Mouse (Mus musculus): ENCODE results near the gene Elfn1.
"Not testable (repeated sequence)": the region's sequence is repeated elsewhere in the genome, so short reads cannot be mapped to it uniquely, and the experiment has no call there.

Elfn1 gene

DNA sequence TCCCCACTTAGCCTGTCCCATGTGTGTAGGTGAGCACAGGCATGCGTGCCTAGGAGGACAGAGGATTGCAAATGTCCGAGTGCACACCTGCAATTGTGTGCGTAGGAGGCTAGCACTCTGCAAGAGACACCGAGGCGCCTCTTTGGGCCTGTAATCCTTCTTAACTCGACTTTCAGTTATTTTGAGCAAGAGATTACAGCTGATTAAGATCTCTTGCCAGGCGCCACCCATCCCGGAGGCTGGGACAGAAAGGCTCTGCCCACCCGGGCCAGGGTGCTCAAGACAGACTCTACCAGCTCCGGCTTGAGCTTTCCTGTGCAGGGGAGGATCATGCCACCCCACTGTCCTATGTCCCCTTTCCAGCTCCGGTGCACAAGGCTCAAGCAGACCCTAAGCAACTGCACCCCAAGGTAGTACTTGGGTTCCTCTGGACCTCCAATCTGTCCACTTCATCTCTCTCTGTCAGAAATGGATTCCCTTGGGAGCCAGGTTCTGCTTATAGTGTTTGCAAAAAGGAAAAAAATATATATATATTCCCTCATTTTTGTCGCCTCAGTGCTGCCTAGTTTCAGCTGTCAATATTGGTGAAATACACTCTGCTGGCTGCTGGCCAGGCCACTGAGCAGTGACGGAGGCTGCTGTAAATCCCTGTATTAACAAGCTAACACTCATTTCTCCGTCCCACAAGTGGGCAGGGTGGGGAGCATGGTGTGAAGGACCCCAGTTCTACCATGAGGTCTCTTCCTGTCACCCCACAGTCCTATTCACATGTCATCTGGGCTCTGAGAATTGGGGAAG, 61.6 kb downstream of the Elfn1 start:
- no peak for DNase-seq (ENCODE audit: extremely low read depth, low read depth)

DNA sequence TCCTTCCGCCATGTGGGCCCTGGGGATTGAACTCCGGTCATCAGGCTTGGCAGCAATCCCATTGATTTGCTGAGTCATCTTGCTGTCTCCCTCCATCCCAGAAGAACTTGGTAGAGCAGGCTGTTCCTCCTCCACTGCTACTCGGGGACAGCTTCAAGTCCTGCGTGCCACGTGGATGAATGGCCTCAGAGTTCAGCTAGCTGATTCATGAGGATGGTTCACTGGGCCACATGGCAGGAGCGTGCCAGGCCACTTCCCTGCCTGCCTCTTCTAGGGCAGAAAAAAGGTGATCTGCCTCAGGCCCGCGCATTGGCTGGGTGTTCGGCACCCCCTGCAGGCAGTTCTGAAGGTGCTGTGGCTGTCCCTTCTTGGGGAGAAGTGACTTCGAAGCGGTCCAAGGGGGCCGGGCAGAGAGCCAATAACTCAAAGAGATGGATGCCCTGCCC, 62.5 kb downstream of the Elfn1 start:
- DNase-seq (ENCODE audit: extremely low read depth, low read depth), result peak; percentile 9

DNA sequence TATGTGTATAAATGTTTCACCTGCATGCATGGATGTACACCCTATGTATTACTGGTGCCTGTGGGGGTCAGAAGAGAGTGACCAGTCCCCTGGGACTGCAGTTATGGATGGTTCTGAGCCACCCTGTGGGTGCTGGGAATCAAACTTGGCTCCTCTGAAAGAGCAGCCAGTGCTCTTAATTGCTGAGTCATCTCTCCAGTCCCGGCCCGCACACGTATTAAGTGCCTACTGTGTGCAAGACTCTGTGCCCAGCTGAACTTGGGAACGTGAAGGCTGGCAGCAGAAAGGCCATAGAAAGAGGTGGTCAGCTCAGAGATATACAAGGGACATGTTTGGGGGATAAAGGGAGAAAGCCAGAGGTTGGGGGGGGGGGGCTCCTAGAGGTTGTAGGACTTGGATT, 68.8 kb downstream of the Elfn1 start:
- DNase-seq (ENCODE audit: extremely low read depth, low read depth), result no peak

DNA sequence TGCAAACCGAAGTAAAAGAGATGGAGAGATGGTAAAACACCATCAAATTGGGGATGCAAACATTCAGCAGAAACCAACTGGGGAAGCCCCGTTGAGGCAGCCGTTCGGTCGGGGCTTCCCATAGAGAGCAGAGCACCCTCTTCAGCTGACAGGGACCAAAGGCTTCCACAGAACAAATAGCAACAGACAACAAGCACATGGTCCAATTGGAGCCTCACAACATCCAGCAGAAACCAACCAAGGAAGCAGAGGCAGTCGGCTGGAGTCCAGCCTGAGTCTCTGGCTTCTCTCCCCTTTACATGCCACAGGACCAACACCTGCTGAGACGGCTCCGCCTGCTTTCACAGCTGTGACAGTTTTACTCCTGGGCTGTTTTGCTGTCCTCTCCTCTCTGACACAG, 69.7 kb downstream of the Elfn1 start:
- no peak for DNase-seq (ENCODE audit: extremely low read depth, low read depth)

DNA sequence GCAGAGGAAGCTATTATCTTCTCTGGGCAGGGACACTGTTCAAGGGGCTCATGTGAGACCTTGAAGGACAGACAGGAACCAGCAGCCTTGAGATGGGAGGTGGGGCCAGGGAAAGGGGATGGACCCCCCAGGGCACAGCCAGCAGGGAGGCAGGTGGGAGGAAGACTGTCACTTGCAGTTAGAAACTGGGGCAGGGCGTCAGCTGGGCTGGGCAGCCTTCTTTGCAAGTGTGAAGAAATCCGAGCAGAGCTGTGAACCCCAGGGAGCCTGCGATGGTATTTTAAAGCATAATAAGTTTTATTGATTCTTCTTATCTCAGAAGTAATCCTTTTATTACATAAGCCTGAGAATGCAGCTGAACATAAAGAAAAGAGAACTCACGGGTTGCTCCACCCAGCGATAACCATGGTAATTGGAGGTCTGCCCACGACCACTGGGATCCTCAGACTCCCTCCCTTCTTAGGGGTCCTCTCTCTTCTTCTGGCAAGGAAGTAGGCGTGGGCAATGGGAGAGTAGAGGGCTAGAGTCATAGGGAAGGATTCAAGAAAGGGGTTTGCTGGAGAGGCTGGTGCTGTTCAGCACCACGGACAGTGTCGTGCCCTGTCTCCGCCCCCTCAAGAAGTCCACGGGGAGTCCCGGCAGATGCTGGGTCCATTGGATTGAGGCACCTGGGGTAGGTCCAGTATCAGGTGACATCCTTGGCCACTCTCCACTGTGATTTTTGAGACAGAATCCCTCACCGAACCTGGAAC, 71.0 kb downstream of the Elfn1 start:
- DNase-seq (ENCODE audit: extremely low read depth, low read depth), result no peak

DNA sequence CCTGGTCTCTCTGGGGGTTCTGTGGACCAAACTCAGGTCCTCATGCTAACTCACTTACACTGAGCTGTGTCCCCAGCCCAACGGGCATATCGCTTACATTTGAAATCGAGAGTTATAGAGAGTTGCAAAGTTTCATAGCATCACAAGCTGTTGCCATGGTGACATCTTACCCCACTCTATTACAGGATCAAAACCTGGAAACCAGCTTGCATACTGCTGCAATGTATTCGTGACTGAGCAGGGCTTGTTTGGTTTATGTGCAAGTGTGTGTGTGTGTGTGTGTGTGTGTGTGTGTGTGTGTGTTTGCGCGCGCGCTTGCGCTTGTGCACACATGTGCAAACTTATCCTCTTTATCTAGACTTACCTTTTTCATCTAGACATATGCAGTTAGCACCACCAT, 71.6 kb downstream of the Elfn1 start:
- no peak for DNase-seq (ENCODE audit: extremely low read depth, low read depth)

DNA sequence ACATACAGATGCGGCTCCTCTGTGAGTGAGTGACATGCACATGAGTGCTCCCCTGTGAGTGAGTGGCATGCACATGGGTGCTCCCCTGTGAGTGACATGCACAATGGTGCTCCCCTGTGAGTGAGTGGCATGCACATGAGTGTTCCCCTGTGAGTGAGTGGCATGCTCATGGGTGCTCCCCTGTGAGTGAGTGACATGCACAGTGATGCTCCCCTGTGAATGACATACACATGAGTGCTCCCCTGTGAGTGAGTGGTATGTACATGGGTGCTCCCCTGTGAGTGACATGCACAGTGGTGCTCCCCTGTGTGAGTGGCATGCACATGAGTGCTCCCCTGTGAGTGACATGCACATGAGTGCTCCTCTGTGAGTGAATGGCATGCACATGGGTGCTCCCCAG, 74.2 kb downstream of the Elfn1 start:
- DNase-seq (ENCODE audit: extremely low read depth, low read depth), result no peak

DNA sequence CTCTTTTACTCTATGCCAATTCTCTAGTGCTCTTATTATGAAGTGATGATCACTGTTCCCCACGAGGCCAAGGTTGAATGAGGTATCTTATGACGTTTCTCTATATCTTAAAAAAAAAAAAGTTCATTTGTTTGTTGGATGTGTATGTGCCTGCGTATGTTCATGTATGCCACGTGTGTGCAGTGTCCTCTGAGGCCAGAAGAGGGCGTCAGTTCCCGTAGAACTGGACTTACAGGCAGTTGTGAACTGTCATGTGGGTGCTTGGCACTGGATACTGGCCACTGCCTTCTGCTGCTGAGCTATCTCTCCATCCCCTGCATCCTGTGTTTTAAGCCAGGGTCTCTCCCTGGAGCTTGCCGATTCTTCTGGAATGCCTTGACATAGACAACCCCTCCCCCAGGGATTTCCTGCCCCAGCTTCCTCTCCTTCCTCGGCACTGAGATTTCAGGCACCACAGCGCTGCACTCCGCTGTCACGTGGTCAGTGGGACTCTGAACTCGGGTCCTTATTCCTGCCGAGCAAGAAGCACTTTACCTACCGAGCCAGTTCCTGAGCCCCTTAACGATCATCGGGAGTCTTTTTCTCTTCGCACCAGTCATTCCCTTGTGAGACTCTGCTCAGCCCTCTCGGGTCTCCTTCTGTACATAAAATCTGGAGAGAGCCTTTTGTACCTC, 77.5 kb downstream of the Elfn1 start:
- DNase-seq (ENCODE audit: extremely low read depth, low read depth), result no peak

DNA sequence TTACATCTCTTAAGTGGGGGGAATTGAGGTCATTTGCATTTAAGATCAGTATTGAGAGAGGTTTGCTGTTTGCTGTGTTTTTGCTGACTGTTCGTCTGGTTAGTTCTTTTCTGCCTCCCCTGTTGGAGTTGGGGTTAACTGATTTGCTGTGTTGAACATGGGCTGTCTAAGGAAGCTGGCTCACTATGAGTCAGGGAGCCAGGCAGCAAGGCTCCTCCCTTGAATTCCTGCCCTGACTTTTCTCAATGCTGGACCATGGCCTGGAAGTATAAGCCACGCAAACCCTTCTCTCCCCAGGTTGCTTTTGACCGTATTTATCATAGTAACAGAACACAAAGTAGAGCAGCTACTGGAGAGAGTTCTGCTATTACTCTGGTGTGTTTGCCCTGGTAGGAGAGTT, 83.8 kb downstream of the Elfn1 start:
- DNase-seq (ENCODE audit: extremely low read depth, low read depth), result no peak

DNA sequence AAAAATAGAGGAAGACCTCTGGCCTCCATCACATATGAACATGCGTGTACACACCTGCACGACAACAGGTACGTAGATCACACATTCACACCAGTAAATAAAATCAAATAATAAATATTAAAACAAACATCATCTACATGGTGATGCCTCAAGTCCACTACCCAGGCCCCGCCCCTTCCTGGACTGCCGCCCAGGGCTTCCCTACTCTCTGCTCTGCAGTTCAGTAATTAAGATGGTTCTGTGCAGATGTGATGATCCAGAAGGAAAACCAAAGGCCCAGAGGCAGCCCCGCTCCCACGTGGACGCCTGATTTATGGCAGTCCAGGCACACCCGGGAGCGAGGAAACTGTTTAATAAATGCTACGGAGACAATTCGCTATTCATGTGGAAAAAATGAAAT, 90.6 kb downstream of the Elfn1 start:
- not testable (repeated sequence) for DNase-seq (ENCODE audit: extremely low read depth, low read depth)

DNA sequence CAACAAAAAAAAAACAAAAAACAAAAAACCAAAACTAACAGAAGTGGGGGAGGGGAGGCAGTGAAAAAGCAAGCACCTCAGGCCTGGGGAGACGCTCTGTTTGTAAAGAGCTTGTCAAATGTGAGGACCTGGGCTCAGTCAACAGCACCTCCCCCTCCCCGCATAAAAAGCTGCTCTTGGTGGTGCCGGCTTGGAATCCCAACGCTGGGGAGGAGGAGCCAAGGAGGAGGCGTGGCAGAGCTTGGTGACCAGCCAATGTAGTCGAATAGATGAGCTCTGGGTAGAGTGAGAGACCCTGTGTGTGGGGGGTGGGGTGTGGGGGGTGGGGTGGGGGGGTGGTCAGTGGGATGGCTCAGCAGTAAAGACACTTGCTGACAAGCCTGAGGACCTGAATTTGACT, 91.2 kb downstream of the Elfn1 start:
- no peak for DNase-seq (ENCODE audit: extremely low read depth, low read depth)

DNA sequence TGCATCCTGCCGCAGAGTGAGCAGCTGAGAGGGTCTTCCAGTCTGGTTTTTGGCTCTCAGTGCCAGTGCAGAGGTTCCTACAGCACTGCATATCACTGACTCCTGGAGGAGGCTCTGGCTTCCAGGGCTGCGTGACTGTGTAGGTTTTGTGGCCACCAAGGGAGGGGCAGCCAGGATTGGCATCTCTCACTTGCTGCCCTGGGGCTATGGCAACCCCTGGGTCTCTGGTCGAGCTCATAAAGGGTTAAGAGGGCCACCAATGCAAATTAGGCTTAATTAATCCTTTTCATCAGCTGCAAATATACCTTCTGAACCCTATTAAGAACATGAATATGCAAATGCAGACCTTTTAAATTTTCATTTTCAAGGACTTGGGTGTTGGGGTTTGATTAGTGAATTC, 94.8 kb downstream of the Elfn1 start:
- no peak for DNase-seq (ENCODE audit: extremely low read depth, low read depth)

DNA sequence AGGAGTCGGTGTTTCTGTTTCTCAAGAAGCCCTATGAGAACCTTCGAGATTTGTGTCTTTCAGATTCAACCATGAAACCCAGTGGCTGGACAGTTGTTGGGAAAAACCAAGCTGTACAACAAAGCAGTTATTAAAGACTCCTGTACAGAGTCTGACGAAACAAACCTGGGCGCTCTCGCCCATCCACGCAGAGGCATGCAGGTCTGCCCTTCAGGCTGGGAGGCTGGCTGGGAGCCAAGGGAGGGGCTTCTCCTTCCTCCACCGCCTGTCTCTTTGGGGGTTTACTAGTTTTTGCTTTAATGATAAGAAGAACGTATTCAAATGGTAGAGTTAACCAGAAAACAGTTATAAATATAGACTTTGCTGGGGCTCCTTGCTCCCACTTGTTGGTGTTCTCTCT, 99.1 kb downstream of the Elfn1 start:
- no peak for DNase-seq (ENCODE audit: extremely low read depth, low read depth)

DNA sequence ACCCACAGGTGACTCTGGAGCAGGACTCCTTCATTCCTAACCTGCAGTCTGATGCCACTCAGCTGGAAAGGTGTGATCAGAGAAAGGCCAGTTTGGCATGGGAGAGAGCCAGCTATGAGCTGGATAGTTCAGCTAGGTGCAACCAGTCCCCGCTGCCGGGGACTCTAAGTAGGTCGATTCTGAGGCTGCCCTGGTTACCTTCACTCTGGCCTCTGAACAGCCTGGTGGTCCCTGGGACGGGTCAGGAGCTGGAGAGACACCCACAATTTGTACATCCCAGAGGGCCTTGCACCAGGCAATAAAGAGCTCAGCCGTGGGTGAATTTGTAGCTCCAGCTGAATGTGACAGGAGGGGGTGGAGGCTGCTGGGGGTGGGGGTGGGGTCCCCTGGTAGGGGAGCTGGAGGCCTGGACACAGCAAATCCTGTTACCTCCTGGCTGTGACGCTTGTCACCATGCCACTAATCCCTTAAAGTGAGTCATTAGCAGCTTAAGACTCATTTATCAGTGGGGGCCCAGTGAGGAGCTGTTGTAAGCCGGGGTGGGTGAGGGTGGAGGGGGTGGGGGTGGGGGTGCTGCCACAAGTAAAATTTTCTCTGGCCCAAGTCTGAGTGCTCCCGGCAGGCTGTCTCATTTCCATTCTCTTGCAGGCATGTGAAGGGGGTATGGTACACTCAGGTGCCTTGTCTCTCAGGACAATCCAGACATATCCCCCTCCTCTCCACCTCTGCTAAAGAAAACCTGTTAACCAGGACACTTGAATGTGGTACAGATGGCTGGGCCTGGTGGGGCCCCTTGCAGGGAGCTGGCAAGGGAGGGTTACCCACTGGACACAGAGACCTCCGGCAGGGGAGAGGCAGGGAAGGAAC, 100.1 kb downstream of the Elfn1 start:
- no peak for DNase-seq (ENCODE audit: extremely low read depth, low read depth)

DNA sequence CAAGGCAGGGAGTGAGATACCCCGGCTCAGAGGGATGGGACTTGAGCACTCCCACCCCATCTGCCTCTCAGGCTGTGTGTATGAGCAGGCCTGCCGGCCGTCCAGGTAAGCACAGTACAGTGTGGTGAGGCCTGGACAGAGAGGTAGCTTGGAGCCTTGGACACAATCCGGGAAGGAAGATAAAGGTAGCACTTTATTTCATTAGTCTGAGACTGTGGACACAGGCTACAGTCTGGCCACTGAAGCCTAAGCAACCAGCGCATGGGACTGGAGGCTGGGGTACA, 100.7 kb downstream of the Elfn1 start:
- DNase-seq (ENCODE audit: extremely low read depth, low read depth), result no peak

DNA sequence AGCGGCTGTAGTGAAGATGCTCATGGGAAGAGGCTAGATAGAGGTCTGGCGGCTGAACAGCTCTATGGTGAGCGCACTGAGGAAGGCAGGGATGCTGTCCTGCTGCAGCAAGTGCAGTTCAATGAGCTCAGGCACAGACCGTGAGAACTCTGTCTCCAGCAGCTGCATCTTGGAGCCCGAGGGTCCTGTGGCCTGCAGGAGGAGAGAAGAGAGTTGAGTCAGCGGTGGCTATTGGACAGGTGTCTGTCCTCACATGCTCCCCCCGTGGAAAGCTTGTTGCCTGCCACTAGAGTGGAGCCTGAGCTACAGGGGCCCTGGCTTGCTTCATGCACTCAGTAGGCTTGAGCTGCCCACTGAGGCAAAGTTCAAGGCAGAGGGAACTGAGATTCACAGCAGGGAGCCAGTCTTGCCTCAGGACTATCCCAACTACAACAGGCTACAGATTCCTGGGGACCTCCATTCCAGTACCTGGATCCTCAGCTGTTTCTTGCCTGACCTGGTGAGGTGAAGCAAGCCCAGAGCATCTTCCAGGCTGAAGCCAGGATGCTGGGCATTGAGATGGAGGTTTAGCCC, 101.4 kb downstream of the Elfn1 start:
- no peak for DNase-seq (ENCODE audit: extremely low read depth, low read depth)

DNA sequence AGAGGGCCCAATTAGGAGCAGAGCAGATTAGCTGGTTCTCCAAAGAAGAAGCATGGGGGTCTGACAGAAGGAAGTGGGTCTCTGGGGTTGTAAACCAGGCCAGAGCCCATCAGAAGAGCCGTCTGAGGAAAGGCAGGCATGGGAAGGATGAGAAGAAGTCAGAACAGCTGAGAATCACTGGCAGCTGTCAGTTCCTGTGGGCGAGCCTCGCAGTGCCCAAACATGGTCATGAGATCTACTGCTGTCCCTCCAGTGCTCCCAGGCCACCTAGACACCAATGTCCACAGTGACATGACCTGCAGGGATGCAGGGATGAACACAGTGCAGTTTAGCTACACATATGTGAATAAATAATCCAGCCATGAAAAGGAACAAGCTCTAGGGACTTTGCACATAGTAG, 102.7 kb downstream of the Elfn1 start:
- no peak for DNase-seq (ENCODE audit: extremely low read depth, low read depth)

DNA sequence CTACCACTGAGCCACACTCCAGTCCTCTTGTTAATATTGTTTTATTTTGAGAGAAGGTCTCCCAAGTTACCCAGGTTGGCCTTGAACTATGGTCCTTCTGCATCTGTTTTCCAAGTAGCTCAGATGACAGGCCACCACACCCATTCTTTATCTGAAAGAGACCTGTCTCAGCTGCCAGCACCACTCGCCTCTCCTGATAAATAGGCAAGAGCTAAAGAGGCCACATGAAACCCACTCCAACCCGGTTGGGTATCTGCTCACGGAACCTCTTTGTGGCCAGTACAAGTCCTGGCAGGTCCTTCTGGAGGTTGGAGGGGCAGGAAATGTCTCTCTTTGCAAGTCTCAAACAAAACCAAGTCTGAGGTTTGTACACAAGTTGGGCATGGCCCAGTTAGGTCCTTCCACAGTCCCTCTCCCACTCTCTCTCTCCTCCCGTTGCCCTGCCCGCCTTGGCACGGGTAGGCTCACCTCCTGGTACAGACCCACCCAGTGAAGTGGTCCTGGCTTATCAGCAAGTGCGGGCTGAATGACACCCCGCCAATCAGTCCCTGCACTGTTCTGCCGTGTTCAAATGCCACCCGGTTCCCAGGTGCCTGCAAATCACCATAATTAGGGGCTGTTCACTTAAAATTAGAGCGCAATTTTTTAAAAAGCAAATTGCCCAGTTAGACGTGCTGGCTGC, 104.7 kb downstream of the Elfn1 start:
- peak; percentile 3 for DNase-seq (ENCODE audit: extremely low read depth, low read depth)

DNA sequence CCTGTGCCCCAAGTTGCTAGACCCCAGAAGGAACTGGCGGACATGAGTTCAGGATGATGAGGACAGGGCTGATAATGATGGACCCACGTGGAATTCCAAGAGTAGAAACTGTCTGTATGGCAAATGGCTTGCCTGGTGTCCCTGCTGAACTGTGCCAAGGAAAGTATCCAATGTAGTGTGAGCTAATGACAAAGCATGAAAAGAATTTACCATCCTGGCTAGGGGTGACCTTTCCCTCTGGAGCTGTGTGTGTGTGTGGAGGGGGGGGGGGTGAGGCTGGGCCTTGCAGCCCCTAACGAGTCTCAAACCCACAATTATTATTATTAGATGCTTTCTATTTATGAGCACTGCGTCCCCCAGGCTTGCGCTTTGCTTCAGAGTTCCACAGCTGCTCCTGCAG, 105.9 kb downstream of the Elfn1 start:
- no peak for DNase-seq (ENCODE audit: extremely low read depth, low read depth)

DNA sequence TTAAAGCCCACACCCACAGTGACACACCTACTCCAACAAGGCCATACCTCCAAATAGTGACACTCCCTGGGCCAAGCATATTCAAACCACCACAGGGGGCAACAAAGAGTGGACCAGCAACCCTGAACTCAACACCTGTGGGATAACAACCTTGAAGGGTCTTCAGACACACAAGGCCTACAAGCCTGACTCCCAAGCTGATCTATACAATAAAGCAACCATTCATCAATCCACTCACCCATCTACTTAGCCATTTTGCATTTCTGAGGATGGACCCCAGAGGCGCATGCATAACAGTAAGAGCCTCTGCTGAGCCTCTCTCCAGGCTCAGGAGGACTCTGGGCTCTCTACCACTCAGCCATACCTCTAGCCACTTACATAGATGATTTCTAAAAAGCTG, 109.2 kb downstream of the Elfn1 start:
- no peak for DNase-seq (ENCODE audit: extremely low read depth, low read depth)

DNA sequence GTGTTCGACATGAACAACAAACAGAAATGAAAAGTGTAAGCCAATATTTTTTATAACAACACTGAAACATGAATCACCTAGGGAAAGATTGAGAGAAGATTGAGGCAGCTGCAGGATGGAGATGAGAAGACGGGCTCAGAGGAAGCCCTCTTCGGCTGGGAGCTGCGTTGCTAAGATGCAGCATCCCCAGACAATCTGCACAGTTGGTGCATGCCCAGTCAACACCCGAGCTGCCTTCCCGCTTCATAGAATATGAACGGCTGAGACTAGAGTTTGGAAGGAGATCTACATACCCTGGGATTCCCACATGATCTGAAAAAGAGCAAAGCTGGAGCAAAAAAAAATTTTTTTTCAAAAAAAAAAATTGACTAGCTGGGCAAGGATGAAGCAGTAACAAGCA, 111.0 kb downstream of the Elfn1 start:
- DNase-seq (ENCODE audit: extremely low read depth, low read depth), result no peak
